Mouse (Mus musculus): Measurements from ENCODE around the gene Ogfrl1. TPM values are rescaled to one million over a fixed set of nuclear protein-coding genes. Genes with fewer than 3 reads are reported as not detected.

The Ogfrl1 gene
- total and polyA plus RNA-seq, 3 experiments = 6.6 to 9.0 TPM; not detected in 1

DNA sequence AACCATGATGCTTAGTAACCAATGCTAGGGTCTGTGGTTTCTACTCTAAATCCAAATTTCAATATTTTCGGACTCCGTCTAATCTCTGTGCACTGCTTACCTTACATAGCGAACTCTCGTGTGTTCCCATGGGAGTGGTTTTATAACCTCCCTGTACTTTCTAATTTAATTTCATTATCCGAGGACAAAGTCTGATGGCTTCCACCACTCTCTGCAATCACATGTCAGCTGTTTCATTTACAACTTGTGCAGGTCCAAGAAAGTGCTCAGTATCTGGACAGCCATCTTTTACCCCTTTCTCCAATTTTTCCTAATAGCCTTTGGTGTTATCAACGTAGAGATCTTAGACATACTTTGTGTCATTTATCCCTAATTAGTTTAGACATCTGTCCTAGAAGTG is 44.7 kb downstream of the Ogfrl1 start:
- Histone ChIP-seq H3K9ac (ENCODE audit: control insufficient read depth, low read depth, low read length, poor library complexity, severe bottlenecking) (no peak overlapping the region), H3K4me1 (ENCODE audit: control insufficient read depth in 1 of 2, insufficient read depth in 2 of 2, low read length in 2 of 2) (no peaks in the 10 kb centered on the region), H3K36me3 (ENCODE audit: control insufficient read depth in 1 of 2, insufficient read depth in 2 of 2, low read length in 2 of 2) (no peaks in the 10 kb centered on the region), H3K9me3 (replicated peaks; ENCODE audit: insufficient read depth, low read length) (no peaks in the 10 kb centered on the region), H3K79me2 (ENCODE audit: control insufficient read depth, insufficient read depth, low read length, poor library complexity) (no peaks in the 10 kb centered on the region), H3K27me3 (ENCODE audit: control insufficient read depth in 1 of 2, insufficient read depth in 2 of 2, low read length in 2 of 2) (no peaks in the 10 kb centered on the region), H3K4me3 (ENCODE audit: control insufficient read depth in 1 of 2, insufficient read depth in 1 of 2, low read depth in 2 of 2, low read length in 2 of 2) (no peak overlapping the region), H3K27ac (ENCODE audit: control insufficient read depth, low read depth, low read length) (no peak overlapping the region)
- TF ChIP-seq TAL1 (IDR thresholded peaks at IDR 0.05; ENCODE audit: low read length) = no peak
- no peak for TF ChIP-seq ZMIZ1 (IDR thresholded peaks at IDR 0.05; ENCODE audit: low read depth, low read length)
- no peak for TF ChIP-seq NELFE (IDR thresholded peaks at IDR 0.05; ENCODE audit: low read depth, low read length)
- no peak for TF ChIP-seq NRF1 (IDR thresholded peaks at IDR 0.05; ENCODE audit: insufficient read depth, low read depth, low read length, poor library complexity, severe bottlenecking)
- TF ChIP-seq UBTF (IDR thresholded peaks at IDR 0.05; ENCODE audit: borderline replicate concordance, insufficient read depth, low read depth, low read length) = no peak
- no peak for TF ChIP-seq CHD2 (IDR thresholded peaks at IDR 0.05; ENCODE audit: low read length)
- TF ChIP-seq ZKSCAN1 (IDR thresholded peaks at IDR 0.05; ENCODE audit: low read depth, low read length) = no peak
- TF ChIP-seq POLR2AphosphoS2 (IDR thresholded peaks at IDR 0.05; ENCODE audit: low read length) = no peak
- no peak for TF ChIP-seq USF1 (IDR thresholded peaks at IDR 0.05; ENCODE audit: low read depth, low read length)
- no peak for TF ChIP-seq POLR2AphosphoS5 (IDR thresholded peaks at IDR 0.05; ENCODE audit: borderline replicate concordance, low read depth, low read length)
- no peak for TF ChIP-seq MYB (IDR thresholded peaks at IDR 0.05; ENCODE audit: low read depth, low read length)
- TF ChIP-seq BHLHE40 (IDR thresholded peaks at IDR 0.05; ENCODE audit: borderline replicate concordance, low read depth, low read length) = no peak
- DNase-seq (ENCODE audit: low read depth, low spot score) = no peak

DNA sequence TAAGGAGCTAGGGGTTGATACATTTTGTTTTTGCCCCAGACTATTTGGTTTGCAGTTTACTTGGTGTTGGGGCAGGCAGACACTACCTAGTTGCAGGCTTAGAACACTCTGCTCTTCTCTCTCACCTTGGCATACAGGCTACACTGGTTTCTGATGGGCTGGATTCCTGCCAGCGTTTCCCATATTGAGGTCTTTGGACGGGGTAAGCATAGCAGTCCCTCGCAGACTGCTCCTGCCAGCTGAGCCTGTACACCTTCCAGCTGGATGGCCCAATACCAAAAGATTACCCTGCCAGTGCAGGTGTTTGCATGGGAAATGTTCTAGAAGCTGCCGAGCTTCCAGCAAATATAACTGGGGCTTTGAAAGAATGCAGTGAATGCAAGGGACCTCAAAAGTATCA is 45.8 kb downstream of the Ogfrl1 start:
- H3K27me3 ChIP-seq (ENCODE audit: control insufficient read depth in 1 of 2, insufficient read depth in 2 of 2, low read length in 2 of 2) = no peaks in the 10 kb centered on the region
- no peak for DNase-seq (ENCODE audit: low read depth, low spot score)
- no peaks in the 10 kb centered on the region for H3K79me2 ChIP-seq (ENCODE audit: control insufficient read depth, insufficient read depth, low read length, poor library complexity)
- H3K4me1 ChIP-seq (ENCODE audit: control insufficient read depth in 1 of 2, insufficient read depth in 2 of 2, low read length in 2 of 2) = no peaks in the 10 kb centered on the region
- no peak overlapping the region for H3K27ac ChIP-seq (ENCODE audit: control insufficient read depth, low read depth, low read length)
- no peaks in the 10 kb centered on the region for H3K9me3 ChIP-seq (replicated peaks; ENCODE audit: insufficient read depth, low read length)
- TF ChIP-seq USF2 (IDR thresholded peaks at IDR 0.05; ENCODE audit: borderline replicate concordance in 1 of 2, insufficient read depth in 1 of 2, low read depth in 1 of 2, low read length in 2 of 2) = no peak
- TF ChIP-seq MAZ (IDR thresholded peaks at IDR 0.05; ENCODE audit: low read depth, low read length) = no peak
- TF ChIP-seq POLR2A (IDR thresholded peaks at IDR 0.05; ENCODE audit: control insufficient read depth in 1 of 2, insufficient read depth in 1 of 2, low read depth in 1 of 2, low read length in 2 of 2, poor library complexity in 1 of 2) = no peak
- no peak for TF ChIP-seq ZNF384 (IDR thresholded peaks at IDR 0.05; ENCODE audit: low read depth, low read length)
- TF ChIP-seq RCOR1 (IDR thresholded peaks at IDR 0.05; ENCODE audit: low read depth, low read length) = no peak
- no peak for TF ChIP-seq NRF1 (IDR thresholded peaks at IDR 0.05; ENCODE audit: insufficient read depth, low read depth, low read length, poor library complexity, severe bottlenecking)
- no peak for TF ChIP-seq NELFE (IDR thresholded peaks at IDR 0.05; ENCODE audit: low read depth, low read length)
- no peak for TF ChIP-seq CTCF (IDR thresholded peaks at IDR 0.05 in 2 of 3, conservative IDR thresholded peaks at IDR 0.05 in 1 of 3; ENCODE audit: control insufficient read depth in 1 of 3, insufficient read depth in 1 of 3, low read depth in 2 of 3, low read length in 3 of 3, poor library complexity in 1 of 3, severe bottlenecking in 1 of 3)
- TF ChIP-seq ZMIZ1 (IDR thresholded peaks at IDR 0.05; ENCODE audit: low read depth, low read length) = no peak
- no peak for TF ChIP-seq TAL1 (IDR thresholded peaks at IDR 0.05; ENCODE audit: low read length)
- H3K36me3 ChIP-seq (ENCODE audit: control insufficient read depth in 1 of 2, insufficient read depth in 2 of 2, low read length in 2 of 2) = no peaks in the 10 kb centered on the region
- H3K9ac ChIP-seq (ENCODE audit: control insufficient read depth, low read depth, low read length, poor library complexity, severe bottlenecking) = no peak overlapping the region
- no peak overlapping the region for H3K4me3 ChIP-seq (ENCODE audit: control insufficient read depth in 1 of 2, insufficient read depth in 1 of 2, low read depth in 2 of 2, low read length in 2 of 2)

All from MEL (cell line).